Mouse (Mus musculus) hindbrain, postnatal 0 days (tissue): ENCODE measurements around the gene Phlda1. TPM values are rescaled to one million over a fixed set of nuclear protein-coding genes. Genes with fewer than 3 reads are reported as not detected.

Source experiments
- ATAC-seq: fragments of 200-750 bp; cut with Nextera tagmentation; 2 replicates; pipeline ENCODE4 v1.8.0; 2017; ENCODE audit warnings: mild to moderate bottlenecking, moderate TSS enrichment, moderate library complexity
- DNase-seq: peaks from one replicate; pipeline ENCODE4 v3.0.0-alpha.2; 2015; ENCODE audit warnings: low spot score
- H3K27ac ChIP-seq: fragments of 300-500 bp; sonication (generic); 2 replicates; pipeline ENCODE4 v1.5.1; 2014; ENCODE audit warnings: mild to moderate bottlenecking
- H3K27me3 ChIP-seq: fragments of 300-500 bp; sonication (generic); 2 replicates; pipeline ENCODE4 v1.6.1; 2014; ENCODE audit warnings: low read length, mixed read lengths; ENCODE audit not compliant: insufficient read depth
- H3K36me3 ChIP-seq: fragments of 300-500 bp; sonication (generic); 2 replicates; pipeline ENCODE4 v1.6.1; 2014; ENCODE audit warnings: low read length, mixed read lengths; ENCODE audit not compliant: insufficient read depth
- H3K4me1 ChIP-seq: fragments of 300-500 bp; sonication (generic); 2 replicates; pipeline ENCODE4 v1.6.1; 2014; ENCODE audit warnings: antibody characterized with exemption, low read length, mixed read lengths; ENCODE audit not compliant: insufficient read depth
- H3K4me2 ChIP-seq: fragments of 300-500 bp; sonication (generic); 2 replicates; pipeline ENCODE4 v1.6.1; 2014; ENCODE audit warnings: low read depth, mild to moderate bottlenecking, low read length, moderate library complexity, mixed read lengths
- H3K4me3 ChIP-seq: fragments of 300-500 bp; sonication (generic); 2 replicates; pipeline ENCODE4 v1.5.1; 2014; ENCODE audit warnings: low read length
- H3K9ac ChIP-seq: fragments of 300-500 bp; sonication (generic); replicated peaks from 2 replicates; pipeline ENCODE4 v1.6.1; 2014; ENCODE audit warnings: mild to moderate bottlenecking, low read length, moderate library complexity, mixed read lengths
- H3K9me3 ChIP-seq: fragments of 300-500 bp; sonication (generic); 2 replicates; pipeline ENCODE4 v1.6.1; 2016; ENCODE audit warnings: low read length, mixed read lengths
- CTCF ChIP-seq: IDR thresholded peaks from 2 replicates; pipeline ENCODE4 v1.5.1; 2016; ENCODE audit warnings: antibody characterized with exemption, control low read depth, low read depth
- WGBS: fragments of 180-500 bp; shearing (Covaris S2); extraction: QIAGEN DNeasy Blood & Tissue Kit; methylation state at CpG from one replicate; pipeline ENCODE4 v1.1.7; 2014; 5-methylcytosine and 5-hydroxymethylcytosine counted together
- polyA plus RNA-seq: library from polyadenylated mRNA; unstranded; fragments of >200 nt; fragmentation: Nextera tagmentation; extraction: Ambion mirVana; gene quantifications from 2 replicates; pipeline ENCODE4 v1.2.1, GENCODE M21; 2015
- total RNA-seq: library from RNA; depleted of rRNA; stranded (reverse); fragments of >200 nt; gene quantifications from 2 replicates; pipeline ENCODE4 v1.2.3, GENCODE M21; 2014; rRNA removed

Phlda1 gene
- total RNA-seq (7.0 and 8.4 TPM in 2 replicates), polyA plus RNA-seq (36.2 and 39.4 TPM in 2 replicates)

- H3K9ac ChIP-seq = peak within 1 kb of the TSS; percentile 87
- WGBS = under 1% methylated on average over 80 of the region's 94 CpGs
- peak within 1 kb of the TSS; percentile 78 for H3K4me3 ChIP-seq
- TF ChIP-seq CTCF = peak; percentile 41
- no peaks in the 10 kb centered on the region for H3K9me3 ChIP-seq
- peak within 1 kb of the TSS; percentile 83 for H3K4me2 ChIP-seq
- H3K27ac ChIP-seq = peak within 1 kb of the TSS; percentile 89
- no peaks in the 10 kb centered on the region for H3K36me3 ChIP-seq
- H3K27me3 ChIP-seq = no peaks in the 10 kb centered on the region
- ATAC-seq (peak; percentile 91), DNase-seq (peak; percentile 93)
- H3K4me1 ChIP-seq = no peaks in the 10 kb centered on the region
Measured at GRCm38 (mm10) chr10:111506101-111506925, at the start of gene Phlda1. Gene Phlda1 (plus strand): TSS chr10:111506286.

DNA sequence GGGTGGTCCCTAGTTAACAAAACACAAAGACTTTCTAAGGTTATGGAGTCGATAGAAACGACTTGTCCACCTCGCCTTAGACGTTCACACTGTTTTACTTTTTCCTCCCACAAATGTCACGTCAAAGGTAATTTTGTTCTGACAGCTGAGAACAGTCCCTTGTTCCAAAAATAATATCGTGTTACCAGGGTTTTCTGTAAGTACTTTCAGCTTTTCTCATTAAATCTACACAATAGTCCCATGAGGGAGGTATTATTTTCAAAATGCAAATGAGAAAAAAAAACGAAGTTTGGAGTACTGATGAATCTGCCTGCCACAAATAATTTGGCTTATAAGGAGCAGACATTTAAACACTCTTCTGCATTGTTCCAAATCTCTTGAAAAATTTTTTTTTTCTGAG, 48.0 kb upstream of the Phlda1 start:
- no peak overlapping the region for H3K4me3 ChIP-seq
- H3K9me3 ChIP-seq = no peaks in the 10 kb centered on the region
- H3K4me1 ChIP-seq = no peaks in the 10 kb centered on the region; the same call in 1 of the 2 replicates
- no peaks in the 10 kb centered on the region for H3K36me3 ChIP-seq
- no peak overlapping the region for H3K27ac ChIP-seq
- no peak overlapping the region for H3K4me2 ChIP-seq
- ATAC-seq (no peak), DNase-seq (no peak)
- no peak overlapping the region for H3K9ac ChIP-seq
- H3K27me3 ChIP-seq = no peaks in the 10 kb centered on the region
- no peak for TF ChIP-seq CTCF
- 60% methylated on average over 7 of the region's 7 CpGs for WGBS

- ATAC-seq = 0 out of 2 replicates have a peak, but pooled peaks have one; percentile 35
- Histone ChIP-seq H3K4me2 (no peak overlapping the region), H3K9ac (no peak overlapping the region), H3K27ac (0 out of 2 replicates have a peak overlapping the region, but pooled peaks have one; percentile 17), H3K4me1 (no peaks in the 10 kb centered on the region; the same call in 1 of the 2 replicates), H3K36me3 (no peaks in the 10 kb centered on the region), H3K4me3 (no peak overlapping the region), H3K27me3 (no peaks in the 10 kb centered on the region), H3K9me3 (no peaks in the 10 kb centered on the region)
- peak; percentile 42 for DNase-seq
- TF ChIP-seq CTCF = no peak
- 47% methylated on average over 9 of the region's 9 CpGs for WGBS
Measured at GRCm38 (mm10) chr10:111459040-111459439, 47.0 kb upstream of the Phlda1 start.

DNA sequence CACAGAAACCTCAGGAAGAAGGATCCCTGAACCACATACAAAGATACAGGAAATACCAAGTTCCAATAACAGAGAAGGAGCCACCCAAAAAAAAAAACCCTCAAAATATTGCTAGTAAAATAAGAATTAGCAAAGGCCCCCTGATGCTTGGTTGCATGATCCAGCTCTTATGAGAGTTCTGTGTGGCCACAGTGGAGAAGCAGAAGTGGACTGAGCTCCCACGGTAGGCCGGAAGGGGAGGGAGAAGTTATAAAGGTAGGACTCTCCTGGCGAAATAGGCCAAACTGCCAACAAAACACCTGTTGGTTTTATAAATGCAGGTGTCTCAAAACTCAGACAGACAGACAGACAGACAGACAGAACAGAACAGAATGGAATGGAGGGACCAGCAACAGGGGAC, 46.2 kb upstream of the Phlda1 start:
- TF ChIP-seq CTCF = no peak
- no peak for DNase-seq
- WGBS = 83% methylated on average over 3 of the region's 3 CpGs
- Histone ChIP-seq H3K27me3 (no peaks in the 10 kb centered on the region), H3K9me3 (no peaks in the 10 kb centered on the region), H3K27ac (no peak overlapping the region), H3K4me2 (no peak overlapping the region), H3K4me3 (no peak overlapping the region), H3K9ac (no peak overlapping the region), H3K4me1 (no peaks in the 10 kb centered on the region; the same call in 1 of the 2 replicates), H3K36me3 (no peaks in the 10 kb centered on the region)
- ATAC-seq = no peak

DNA sequence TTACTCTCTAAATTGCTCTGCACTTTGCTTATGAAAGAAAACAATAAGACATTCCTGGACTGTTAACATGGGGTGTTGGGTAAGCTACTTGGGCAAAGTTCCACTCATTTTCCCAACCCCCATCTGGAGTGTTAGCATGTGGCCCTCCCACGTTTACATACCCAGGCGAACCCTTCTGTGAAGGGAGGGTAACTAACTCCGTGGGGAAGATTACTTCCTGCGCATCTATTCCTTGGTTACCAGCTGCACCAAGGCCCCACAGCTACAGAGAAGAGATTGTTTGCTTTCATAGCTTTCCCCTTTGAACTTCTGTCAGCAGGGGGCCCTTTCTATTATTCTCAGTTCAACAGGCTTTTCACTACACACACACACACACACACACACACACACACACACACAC, 45.7 kb upstream of the Phlda1 start:
- Histone ChIP-seq H3K9ac (no peak overlapping the region), H3K4me3 (no peak overlapping the region), H3K9me3 (no peaks in the 10 kb centered on the region), H3K27me3 (no peaks in the 10 kb centered on the region), H3K36me3 (no peaks in the 10 kb centered on the region), H3K4me2 (no peak overlapping the region), H3K27ac (no peak overlapping the region), H3K4me1 (no peaks in the 10 kb centered on the region; the same call in 1 of the 2 replicates)
- 8% methylated on average over 4 of the region's 4 CpGs for WGBS
- DNase-seq = peak; percentile 26
- peak; percentile 49; the same call in 1 of the 2 replicates for ATAC-seq
- no peak for TF ChIP-seq CTCF

GRCm38 (mm10) chr10:111464833-111465232, 41.3 kb upstream of the Phlda1 start:
- ATAC-seq (no peak), DNase-seq (no peak)
- Histone ChIP-seq H3K4me2 (no peak overlapping the region), H3K4me1 (no peaks in the 10 kb centered on the region), H3K4me3 (no peak overlapping the region), H3K27me3 (no peaks in the 10 kb centered on the region), H3K36me3 (no peaks in the 10 kb centered on the region), H3K27ac (no peak overlapping the region), H3K9ac (no peak overlapping the region), H3K9me3 (no peaks in the 10 kb centered on the region)
- no peak for TF ChIP-seq CTCF
- 96% methylated on average over 1 of the region's 1 CpGs for WGBS

DNA sequence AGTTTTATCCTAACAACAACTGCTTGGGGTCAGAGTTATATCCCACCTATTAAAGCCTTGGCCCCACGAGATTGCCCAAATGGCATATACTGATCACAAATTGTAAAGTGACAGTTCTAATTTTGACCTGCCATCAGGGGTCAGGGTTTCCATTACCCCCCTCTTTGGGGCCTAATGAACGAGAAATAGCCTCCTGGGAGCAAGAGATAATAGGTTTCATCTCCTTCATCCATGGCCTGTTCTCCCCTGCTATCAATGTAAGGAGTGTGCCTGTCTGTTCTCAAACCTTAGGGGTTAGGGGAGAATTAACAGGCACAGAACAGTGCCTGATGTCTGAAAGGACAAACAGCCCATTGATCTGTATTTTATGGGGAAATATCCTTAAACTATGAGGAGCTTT, 40.7 kb upstream of the Phlda1 start:
- Histone ChIP-seq H3K4me3 (no peak overlapping the region), H3K4me2 (no peak overlapping the region), H3K27ac (no peak overlapping the region), H3K4me1 (no peaks in the 10 kb centered on the region), H3K9ac (no peak overlapping the region), H3K36me3 (no peaks in the 10 kb centered on the region), H3K27me3 (no peaks in the 10 kb centered on the region), H3K9me3 (no peaks in the 10 kb centered on the region)
- no peak for ATAC-seq
- 44% methylated on average over 2 of the region's 2 CpGs for WGBS
- no peak for TF ChIP-seq CTCF
- DNase-seq = no peak
